Mouse (Mus musculus) urinary bladder, postnatal 4 days (tissue): ENCODE measurements at regions not wholly inside any gene's neighbourhood (a gene's known extent, or its start where the extent isn't known, plus 50 kb on each side); places are given as distances from the start of the nearest gene placed in this dataset.

Experiments
- DNase-seq, 2 experiments: peaks; one replicate each; pipeline ENCODE4 v3.0.0; 2021 to 2022; ENCODE audit warnings: low spot score in 2 of 2

DNA sequence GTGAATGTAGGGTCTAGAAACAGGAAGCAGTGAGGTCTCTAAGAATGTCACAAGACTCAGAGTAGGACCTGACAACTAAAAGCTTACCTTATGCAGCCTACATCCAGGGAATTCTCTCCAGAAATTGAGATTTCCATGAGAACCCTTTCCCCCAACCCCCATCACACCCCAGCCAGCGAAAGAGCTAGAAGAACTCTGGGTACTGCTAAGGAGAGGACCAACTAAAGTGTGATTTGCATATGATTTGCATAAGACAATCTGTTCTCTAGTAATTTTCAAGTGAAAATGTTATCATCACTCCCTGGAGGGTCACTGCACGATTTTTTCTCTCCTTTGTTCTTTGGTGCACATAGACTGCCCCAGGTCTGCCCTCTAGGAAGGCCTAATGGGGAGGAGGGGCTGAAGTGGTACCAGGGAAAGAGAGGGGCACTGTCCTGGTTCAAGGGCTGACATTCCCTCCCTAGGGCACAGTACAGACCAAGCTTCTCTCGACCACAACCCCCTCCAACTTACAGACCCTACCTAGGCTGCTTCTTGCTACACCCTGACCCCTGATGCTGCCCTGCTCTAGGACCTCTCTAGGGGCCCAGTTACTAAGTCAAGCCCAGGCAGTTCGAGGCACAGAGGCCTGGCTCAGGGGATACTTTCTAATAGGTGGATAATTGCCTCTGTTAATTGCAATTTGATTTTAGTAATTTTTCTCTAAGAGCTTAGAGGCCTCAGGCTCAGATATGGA lies 77.4 kb upstream of the Pja1 start:
- DNase-seq, result no peak

DNA sequence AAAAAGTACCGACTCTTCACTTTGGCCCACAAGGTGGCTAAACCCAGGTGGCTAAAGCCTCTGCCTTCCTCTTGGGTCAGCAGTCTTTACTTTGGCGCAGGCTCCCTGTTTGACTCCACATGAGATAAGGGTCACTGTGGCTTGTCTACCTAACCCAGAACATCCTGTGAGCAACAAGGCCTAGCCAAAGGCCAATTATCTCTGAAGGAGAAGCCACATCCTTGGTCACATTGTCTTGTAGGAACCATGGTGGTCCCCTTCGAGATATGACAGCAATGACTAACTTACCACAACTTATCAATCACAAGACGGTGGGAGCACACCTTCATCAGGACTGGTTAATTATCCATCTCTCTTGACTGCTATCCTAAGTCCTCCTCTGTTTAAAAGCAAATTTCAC lies 73.3 kb upstream of the Pja1 start:
- no peak for DNase-seq

DNA sequence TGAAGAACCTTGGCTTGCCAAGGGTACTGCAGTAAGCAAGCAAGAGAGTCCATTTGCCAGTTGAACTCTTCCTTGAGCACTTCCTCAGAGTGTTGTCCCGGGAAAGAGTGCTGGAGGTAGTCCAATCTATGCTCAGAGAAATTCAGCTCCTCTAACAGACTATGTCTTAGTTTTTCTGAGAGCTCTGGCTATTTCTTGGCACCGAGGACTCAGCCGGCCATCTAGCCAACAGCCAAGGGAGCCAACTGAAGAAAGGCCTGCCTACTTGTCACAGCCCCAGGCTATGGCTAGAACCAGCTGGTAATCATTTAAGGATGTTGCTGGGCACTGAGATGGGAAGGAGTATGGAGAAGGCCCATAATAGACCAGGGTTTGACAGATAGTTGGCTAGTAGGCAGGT lies 70.8 kb upstream of the Pja1 start:
- no peak for DNase-seq

DNA sequence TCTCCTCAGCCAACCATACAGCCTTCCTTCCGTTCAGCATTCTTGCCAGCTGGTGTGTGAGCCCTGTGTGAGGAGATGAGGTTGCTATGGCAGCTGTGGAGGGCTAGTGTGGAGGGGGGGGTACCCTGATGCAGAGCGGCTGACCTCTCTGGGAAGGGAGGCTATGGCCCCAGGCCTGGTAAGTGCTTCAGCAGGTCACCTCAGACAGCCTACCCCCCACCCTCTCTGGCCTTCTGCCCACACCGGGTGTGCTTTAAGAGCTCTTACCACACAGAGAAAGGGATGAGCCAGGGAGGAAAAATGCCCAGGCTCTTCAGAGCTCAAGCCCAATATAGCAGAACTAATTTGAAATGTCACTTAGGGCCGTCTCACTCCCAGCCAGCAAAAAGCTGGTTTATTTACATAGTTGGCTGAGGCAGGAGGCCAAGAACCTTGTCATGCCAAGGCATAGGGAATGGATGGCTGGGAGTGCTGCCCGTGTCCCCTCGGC lies 69.1 kb upstream of the Pja1 start:
- no peak for DNase-seq

DNA sequence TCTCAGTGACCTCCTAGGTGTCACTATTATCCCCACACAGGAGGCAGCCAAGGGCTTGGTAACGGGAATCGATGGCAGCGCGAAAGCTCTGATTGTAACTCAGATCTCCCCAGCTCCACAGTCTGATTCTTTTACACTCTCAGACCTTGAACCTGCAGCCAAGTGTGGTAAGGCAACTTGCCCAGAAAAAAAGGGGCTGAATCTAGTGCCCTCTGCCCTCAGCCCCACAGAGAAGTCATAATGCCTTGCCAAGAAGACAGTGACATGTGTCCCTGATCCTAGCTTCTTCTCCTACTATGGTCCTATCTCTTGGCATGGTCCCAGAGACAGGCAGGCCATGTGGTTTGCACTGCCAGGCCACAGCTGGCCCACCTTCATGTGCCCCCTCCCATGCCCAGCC lies 68.6 kb upstream of the Pja1 start:
- DNase-seq, result no peak

DNA sequence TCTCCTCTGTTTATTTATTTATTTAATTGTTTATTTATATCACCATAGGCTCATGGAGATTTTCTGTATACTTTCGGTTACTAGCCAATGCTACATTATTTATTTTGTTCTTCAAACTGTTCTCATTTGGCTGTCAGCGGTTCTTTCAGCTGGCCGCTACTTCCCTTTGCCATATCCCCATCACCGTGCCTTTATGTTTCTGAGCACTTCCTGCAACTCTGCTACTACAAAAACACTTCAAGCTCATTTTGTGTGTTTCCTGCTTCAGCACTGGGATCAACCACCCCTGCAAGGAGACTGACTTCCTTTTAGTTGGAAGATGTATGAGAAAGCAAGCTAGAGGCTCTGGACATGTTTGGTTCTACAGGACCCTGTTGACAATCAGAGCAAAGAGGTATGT lies 66.7 kb upstream of the Pja1 start:
- no peak for DNase-seq

DNA sequence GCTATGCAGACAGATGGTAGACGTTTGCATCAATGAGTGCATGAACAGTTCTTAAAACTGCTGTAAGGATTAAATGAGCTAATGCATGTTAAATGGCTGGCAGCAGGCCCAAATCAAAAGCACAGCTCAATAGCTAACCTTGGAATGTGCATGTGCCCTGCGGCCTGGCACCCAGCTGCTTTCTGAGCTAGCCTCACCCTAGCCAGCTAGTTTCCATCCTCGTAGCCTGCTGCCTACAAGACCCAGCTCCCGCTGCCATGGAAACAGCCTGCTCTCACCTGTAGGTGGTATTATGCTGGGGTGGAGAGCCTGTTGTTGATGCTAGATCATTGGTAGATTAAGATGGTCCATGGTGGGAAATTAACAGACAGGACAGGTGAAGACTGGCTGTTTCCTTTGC lies 63.8 kb upstream of the Pja1 start:
- DNase-seq, result no peak

- DNase-seq, result no peak
Measured at GRCm38 (mm10) chrX:99531154-99531553, 60.1 kb upstream of the Pja1 start.

DNA sequence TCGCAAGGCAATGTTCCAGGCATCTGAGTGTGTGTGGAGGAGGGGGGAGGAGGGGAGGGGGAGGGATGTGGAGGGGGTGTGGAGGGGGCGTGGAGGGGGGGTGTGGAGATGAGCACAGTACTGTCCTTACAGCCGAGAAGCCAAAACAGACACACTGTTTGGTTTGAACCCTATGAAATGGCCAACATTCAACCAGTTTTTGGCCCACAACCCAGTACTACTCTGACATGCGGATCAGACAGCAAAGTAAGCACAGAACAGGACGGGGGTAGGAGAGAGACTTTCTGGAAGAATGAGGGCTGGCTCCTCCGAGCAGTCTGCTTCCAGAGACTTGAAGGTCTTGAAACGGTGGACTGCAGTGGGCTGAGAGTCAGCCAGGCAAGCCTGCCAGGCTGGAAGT lies 59.4 kb upstream of the Pja1 start:
- DNase-seq, result no peak

DNA sequence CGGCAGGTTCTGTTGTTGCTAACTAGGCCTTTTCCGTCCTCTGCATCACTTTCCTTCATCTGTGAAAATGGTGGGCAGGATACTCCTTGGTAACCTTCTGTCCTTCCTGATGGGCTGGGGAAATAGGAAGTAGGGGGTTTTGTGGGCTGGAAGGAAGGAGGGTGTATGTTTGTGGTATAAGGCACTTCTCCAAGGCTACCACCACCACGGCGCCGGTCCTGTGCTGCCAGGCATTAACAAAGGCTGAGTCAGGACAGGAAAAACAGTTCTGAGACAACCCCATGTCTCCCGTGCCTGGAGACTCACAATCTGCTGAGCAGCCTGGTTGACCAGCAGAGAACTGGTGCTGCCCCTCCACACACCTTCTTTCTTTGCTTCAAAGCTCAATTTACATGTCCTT lies 52.2 kb upstream of the Pja1 start:
- no peak for DNase-seq

- peak; percentile 57 to 79 for DNase-seq
Measured at GRCm38 (mm10) chrX:99522830-99523229, 51.8 kb upstream of the Pja1 start.

GRCm38 (mm10) chrX:99522289-99522688 lies 51.2 kb upstream of the Pja1 start:
- DNase-seq, result no peak

DNA sequence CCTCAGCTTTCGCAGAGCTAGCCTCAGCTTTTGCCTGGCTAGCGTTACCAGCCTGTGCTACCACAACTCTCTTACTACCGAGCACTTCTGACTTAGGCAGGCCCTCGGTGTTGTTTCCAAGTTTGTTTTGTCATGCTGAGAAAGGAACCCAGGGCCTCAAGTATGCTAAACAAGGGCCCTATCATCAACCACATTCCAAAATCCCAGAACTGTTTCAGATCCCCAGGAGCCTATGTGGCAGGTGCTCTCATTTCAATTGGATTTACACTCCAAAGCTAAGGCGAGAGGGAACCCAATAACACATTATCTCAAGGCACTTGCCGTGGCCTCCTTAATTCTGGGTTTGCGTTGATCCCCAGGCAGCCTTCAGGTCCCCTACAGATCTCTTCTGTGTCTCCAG lies 50.8 kb upstream of the Pja1 start:
- DNase-seq, result no peak
